Mouse (Mus musculus): ENCODE results near the gene Gtf2i. TPM values are rescaled to one million over a fixed set of nuclear protein-coding genes. Genes with fewer than 3 reads are reported as not detected.

Gene Gtf2i
- polyA plus RNA-seq, 1 experiment from 2014 or later, result 127 TPM

DNA sequence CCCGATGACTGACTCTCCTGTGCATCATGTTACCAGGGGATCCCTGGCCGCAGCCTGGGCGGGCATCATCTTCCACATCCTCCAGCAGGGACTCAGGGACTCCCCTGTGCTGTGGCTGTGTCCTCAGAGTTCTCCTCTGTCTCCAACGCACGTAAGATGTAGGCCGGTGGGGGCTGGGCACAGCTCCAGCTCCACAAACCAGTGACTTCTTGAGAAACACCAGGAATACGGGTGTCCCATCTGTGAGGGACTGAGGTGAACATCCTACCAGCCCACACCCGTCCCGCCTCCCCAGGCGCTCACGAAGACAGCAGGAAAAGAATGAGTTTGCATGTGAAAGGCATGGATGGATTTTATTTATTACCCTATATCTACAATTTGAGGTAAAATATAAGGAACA lies 77.1 kb downstream of the Gtf2i start:
- WGBS, result 92% methylated on average over 11 of the region's 11 CpGs
- peaks cover 71% of the 10 kb centered on the region for H3K36me3 ChIP-seq
- no peaks in the 10 kb centered on the region for H3K27me3 ChIP-seq (replicated peaks)
- H3K9me3 ChIP-seq, result no peaks in the 10 kb centered on the region
- no peak overlapping the region for H3K4me3 ChIP-seq
- H3K9ac ChIP-seq, result no peak overlapping the region
- H3K4me2 ChIP-seq, result no peak overlapping the region
- H3K27ac ChIP-seq (replicated peaks), result no peak overlapping the region
- H3K4me1 ChIP-seq, result peaks cover 42% of the 10 kb centered on the region
- no peak for ATAC-seq (ENCODE audit: extremely low read depth, insufficient number of reproducible peaks, low FRiP score, low TSS enrichment)

- no peak for ATAC-seq (ENCODE audit: extremely low read depth, insufficient number of reproducible peaks, low FRiP score, low TSS enrichment)
- Histone ChIP-seq H3K4me2 (no peak overlapping the region), H3K36me3 (peaks cover 64% of the 10 kb centered on the region), H3K4me3 (no peak overlapping the region), H3K27me3 (replicated peaks) (no peaks in the 10 kb centered on the region), H3K9ac (no peak overlapping the region), H3K9me3 (no peaks in the 10 kb centered on the region), H3K4me1 (peaks cover 48% of the 10 kb centered on the region), H3K27ac (replicated peaks) (0 out of 2 replicates have a peak overlapping the region, but pooled peaks have one; percentile 53)
- WGBS, result 88% methylated on average over 6 of the region's 6 CpGs
These were observed 77.8 kb downstream of the Gtf2i start for GRCm38 (mm10) chr5:134236796-134237195.

GRCm38 (mm10) chr5:134236241-134236640 lies 78.3 kb downstream of the Gtf2i start:
- no peak overlapping the region for H3K4me2 ChIP-seq
- WGBS, result 77% methylated on average over 3 of the region's 3 CpGs
- H3K27ac ChIP-seq (replicated peaks), result peak overlapping the region; percentile 53; the same call in 1 of the 2 replicates
- H3K9ac ChIP-seq, result no peak overlapping the region
- no peaks in the 10 kb centered on the region for H3K9me3 ChIP-seq
- H3K4me3 ChIP-seq, result no peak overlapping the region
- peaks cover 59% of the 10 kb centered on the region for H3K36me3 ChIP-seq
- peaks cover 48% of the 10 kb centered on the region for H3K4me1 ChIP-seq
- ATAC-seq (ENCODE audit: extremely low read depth, insufficient number of reproducible peaks, low FRiP score, low TSS enrichment), result no peak
- no peaks in the 10 kb centered on the region for H3K27me3 ChIP-seq (replicated peaks)

DNA sequence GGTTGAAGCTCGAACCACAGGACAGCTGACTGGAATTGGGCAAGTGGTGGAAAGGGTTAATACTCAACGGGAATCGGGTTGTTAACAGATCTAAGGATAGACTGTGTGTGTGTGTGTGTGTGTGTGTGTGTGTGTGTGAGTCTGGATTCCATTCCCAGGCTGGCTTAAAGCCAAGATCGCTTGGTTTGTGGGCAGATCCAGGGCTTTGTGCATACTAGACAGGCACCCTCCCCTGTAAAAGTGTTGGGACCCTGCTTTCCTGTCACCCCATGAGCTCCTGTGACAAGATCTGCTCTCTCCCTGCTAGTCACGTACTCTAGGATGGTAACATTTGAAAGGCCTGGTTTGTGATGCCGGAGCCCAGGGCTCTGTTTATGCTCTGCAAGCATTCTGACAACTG lies 79.4 kb downstream of the Gtf2i start:
- no peak overlapping the region for H3K4me2 ChIP-seq
- peaks cover 47% of the 10 kb centered on the region for H3K36me3 ChIP-seq
- H3K27ac ChIP-seq (replicated peaks), result peak overlapping the region; percentile 80
- peak overlapping the region; percentile 67 for H3K9ac ChIP-seq
- no peaks in the 10 kb centered on the region for H3K27me3 ChIP-seq (replicated peaks)
- peak; percentile 2; the same call in 1 of the 2 replicates for ATAC-seq (ENCODE audit: extremely low read depth, insufficient number of reproducible peaks, low FRiP score, low TSS enrichment)
- H3K4me1 ChIP-seq, result peaks cover 48% of the 10 kb centered on the region
- H3K4me3 ChIP-seq, result no peak overlapping the region
- H3K9me3 ChIP-seq, result no peaks in the 10 kb centered on the region
- WGBS, result 22% methylated on average over 6 of the region's 6 CpGs

DNA sequence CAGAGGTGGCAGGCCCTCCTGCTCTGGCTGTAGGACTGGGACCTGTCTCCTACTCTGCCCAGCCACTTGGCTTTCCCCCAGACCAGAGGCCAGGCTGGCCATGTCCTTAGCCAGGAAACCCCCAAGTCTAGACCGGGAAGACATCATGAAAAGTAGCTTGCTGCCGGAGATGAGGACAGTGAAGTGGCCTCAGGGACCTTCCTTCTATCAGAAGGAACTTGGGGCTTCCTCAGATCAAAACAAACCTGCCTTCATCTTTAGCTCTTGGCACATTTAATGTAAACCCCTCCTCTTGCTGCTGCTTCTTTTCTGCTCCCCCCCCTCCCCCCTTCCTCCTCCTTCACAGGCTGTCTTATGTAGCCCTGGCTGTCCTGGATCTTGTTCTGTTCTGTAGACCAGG lies 80.4 kb downstream of the Gtf2i start:
- Histone ChIP-seq H3K4me1 (peaks cover 48% of the 10 kb centered on the region), H3K27ac (replicated peaks) (peak overlapping the region; percentile 80), H3K4me2 (no peak overlapping the region), H3K9ac (peak overlapping the region; percentile 67; the same call in 1 of the 2 replicates), H3K9me3 (no peaks in the 10 kb centered on the region), H3K4me3 (no peak overlapping the region), H3K27me3 (replicated peaks) (no peaks in the 10 kb centered on the region), H3K36me3 (peaks cover 38% of the 10 kb centered on the region)
- no peak for ATAC-seq (ENCODE audit: extremely low read depth, insufficient number of reproducible peaks, low FRiP score, low TSS enrichment)
- WGBS, result 42% methylated on average over 2 of the region's 2 CpGs

DNA sequence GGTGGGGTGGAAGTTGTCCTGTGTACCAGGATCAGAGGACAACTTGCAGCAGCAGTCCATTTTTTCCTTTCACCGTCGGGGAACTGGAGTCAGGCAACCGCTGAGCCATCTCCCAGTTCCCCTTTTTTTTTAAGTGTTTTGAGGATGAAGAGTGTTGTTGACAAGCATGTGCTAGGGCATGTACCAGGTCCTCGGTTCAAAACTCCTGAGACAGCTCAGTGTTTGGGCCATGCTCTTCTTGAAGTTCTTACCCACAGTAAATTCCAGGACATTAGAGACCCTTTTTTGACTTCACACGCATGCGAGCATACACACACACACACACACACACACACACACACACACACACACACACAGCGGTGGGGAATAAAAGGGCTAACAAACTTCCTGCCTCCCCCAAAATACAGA lies 81.3 kb downstream of the Gtf2i start:
- Histone ChIP-seq H3K9ac (no peak overlapping the region), H3K27ac (replicated peaks) (peak overlapping the region; percentile 14; the same call in 1 of the 2 replicates), H3K4me1 (peaks cover 53% of the 10 kb centered on the region), H3K9me3 (no peaks in the 10 kb centered on the region), H3K4me3 (no peak overlapping the region), H3K27me3 (replicated peaks) (no peaks in the 10 kb centered on the region), H3K36me3 (peaks cover 29% of the 10 kb centered on the region), H3K4me2 (no peak overlapping the region)
- no peak for ATAC-seq (ENCODE audit: extremely low read depth, insufficient number of reproducible peaks, low FRiP score, low TSS enrichment)
- WGBS, result 50% methylated on average over 7 of the region's 7 CpGs

DNA sequence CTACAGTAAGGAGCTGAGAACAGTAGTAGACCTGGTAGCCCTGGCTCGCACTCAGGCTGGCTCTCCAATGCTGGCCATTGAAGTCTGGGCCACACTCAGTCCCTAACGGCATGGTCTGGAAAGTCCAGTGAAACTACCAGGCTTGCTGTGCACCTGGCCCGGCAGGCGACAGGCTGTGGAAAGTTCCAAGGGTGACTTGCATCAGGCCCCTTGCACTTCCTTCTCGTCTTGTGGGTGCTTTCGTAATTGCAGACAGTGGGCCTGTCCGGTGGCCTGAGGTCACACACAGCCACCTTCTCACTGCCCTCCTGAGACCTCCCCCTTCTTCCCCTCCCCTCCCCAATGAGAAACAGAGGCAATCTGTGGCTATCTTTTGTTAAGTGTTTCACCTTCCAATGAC lies 82.0 kb downstream of the Gtf2i start:
- H3K4me1 ChIP-seq, result peaks cover 59% of the 10 kb centered on the region
- ATAC-seq (ENCODE audit: extremely low read depth, insufficient number of reproducible peaks, low FRiP score, low TSS enrichment), result no peak
- H3K9me3 ChIP-seq, result no peaks in the 10 kb centered on the region
- no peak overlapping the region for H3K4me2 ChIP-seq
- peak overlapping the region; percentile 59; the same call in 1 of the 2 replicates for H3K9ac ChIP-seq
- H3K27me3 ChIP-seq (replicated peaks), result no peaks in the 10 kb centered on the region
- H3K36me3 ChIP-seq, result peaks cover 22% of the 10 kb centered on the region
- 36% methylated on average over 7 of the region's 7 CpGs for WGBS
- H3K27ac ChIP-seq (replicated peaks), result peak overlapping the region; percentile 33; the same call in 1 of the 2 replicates
- no peak overlapping the region for H3K4me3 ChIP-seq

DNA sequence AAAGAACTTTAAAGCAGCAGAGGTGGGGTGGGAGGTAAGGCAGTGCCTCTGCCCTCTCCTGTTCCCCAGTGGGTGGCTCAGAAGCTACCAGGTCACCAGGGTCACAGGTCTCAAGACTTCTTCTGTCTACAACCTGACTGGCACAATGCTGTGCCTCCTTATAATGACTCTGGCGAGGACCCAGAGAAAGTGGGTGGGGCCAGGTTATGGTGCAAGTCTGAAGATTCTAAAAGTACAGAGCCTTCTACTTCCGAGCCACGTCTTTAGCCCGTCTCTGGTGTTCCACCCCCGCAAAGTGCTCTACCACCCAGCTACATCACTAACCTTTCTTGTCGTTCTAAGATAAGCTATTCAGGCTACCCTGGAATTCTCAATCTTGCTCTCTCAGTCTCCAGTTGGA lies 82.4 kb downstream of the Gtf2i start:
- Histone ChIP-seq H3K4me2 (no peak overlapping the region), H3K9ac (peak overlapping the region; percentile 59; the same call in 1 of the 2 replicates), H3K4me3 (no peak overlapping the region), H3K4me1 (peaks cover 63% of the 10 kb centered on the region), H3K27ac (replicated peaks) (peak overlapping the region; percentile 33; the same call in 1 of the 2 replicates), H3K36me3 (peaks cover 17% of the 10 kb centered on the region), H3K9me3 (no peaks in the 10 kb centered on the region), H3K27me3 (replicated peaks) (no peaks in the 10 kb centered on the region)
- no peak for ATAC-seq (ENCODE audit: extremely low read depth, insufficient number of reproducible peaks, low FRiP score, low TSS enrichment)
- WGBS, result 43% methylated on average over 6 of the region's 6 CpGs

GRCm38 (mm10) chr5:134231376-134231775 lies 83.2 kb downstream of the Gtf2i start:
- ATAC-seq (ENCODE audit: extremely low read depth, insufficient number of reproducible peaks, low FRiP score, low TSS enrichment), result no peak
- Histone ChIP-seq H3K36me3 (peaks cover 10% of the 10 kb centered on the region), H3K27me3 (replicated peaks) (no peaks in the 10 kb centered on the region), H3K4me1 (peaks cover 67% of the 10 kb centered on the region), H3K27ac (replicated peaks) (no peak overlapping the region), H3K9me3 (no peaks in the 10 kb centered on the region), H3K9ac (no peak overlapping the region), H3K4me2 (no peak overlapping the region), H3K4me3 (no peak overlapping the region)
- 67% methylated on average over 5 of the region's 5 CpGs for WGBS

- H3K27ac ChIP-seq (replicated peaks), result peak within 1 kb of the TSS; percentile 16
- 83% methylated on average over 7 of the region's 7 CpGs for WGBS
- H3K9me3 ChIP-seq, result no peaks in the 10 kb centered on the region
- peaks cover 53% of the 10 kb centered on the region for H3K4me1 ChIP-seq
- H3K9ac ChIP-seq, result peak within 1 kb of the TSS; percentile 64; the same call in 1 of the 2 replicates
- H3K27me3 ChIP-seq (replicated peaks), result no peaks in the 10 kb centered on the region
- no peaks in the 10 kb centered on the region for H3K36me3 ChIP-seq
- H3K4me3 ChIP-seq, result no peak within 1 kb of the TSS
- H3K4me2 ChIP-seq, result no peak within 1 kb of the TSS
- ATAC-seq (ENCODE audit: extremely low read depth, insufficient number of reproducible peaks, low FRiP score, low TSS enrichment), result no peak
These were observed 85.2 kb downstream of the Gtf2i start, which contains the start of gene Ncf1 for GRCm38 (mm10) chr5:134229391-134229790. Ncf1 (minus strand) TSS chr5:134229625.

- H3K27ac ChIP-seq (replicated peaks), result peak overlapping the region; percentile 16
These were observed 86.3 kb downstream of the Gtf2i start for GRCm38 (mm10) chr5:134228249-134228638.

DNA sequence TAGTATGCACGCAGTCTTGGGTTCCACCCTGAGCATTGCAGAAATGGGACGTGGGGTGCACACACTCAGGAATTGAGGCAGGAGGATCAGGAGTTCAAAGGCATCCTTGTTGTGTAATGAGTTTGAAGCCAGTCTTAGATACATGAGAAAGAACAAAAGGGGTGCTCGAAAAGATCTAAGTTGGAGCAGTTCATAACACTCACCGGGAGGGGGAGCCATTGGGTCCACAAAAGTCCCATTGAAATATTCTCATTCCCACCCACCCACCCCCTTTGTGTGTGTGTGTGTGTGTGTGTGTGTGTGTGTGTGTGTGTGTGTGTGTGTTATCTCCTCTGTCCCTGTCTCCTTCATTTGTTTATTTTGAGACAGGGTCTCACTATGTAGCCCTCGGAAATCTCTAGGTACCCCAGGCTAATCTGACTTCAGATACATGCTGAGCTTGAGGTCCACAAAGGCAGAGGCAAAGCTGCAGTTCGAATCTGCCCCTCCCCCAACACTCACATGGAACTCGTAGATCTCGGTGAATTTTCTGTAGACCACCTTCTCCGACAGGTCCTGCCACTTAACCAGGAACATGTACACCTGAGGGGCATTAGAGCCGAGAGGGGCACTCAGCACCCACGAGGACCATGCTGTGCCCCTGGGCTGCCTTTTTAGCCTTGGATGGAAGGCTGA lies 86.8 kb downstream of the Gtf2i start:
- H3K4me3 ChIP-seq, result no peak overlapping the region
- peak overlapping the region; percentile 64 for H3K9ac ChIP-seq
- peaks cover 7% of the 10 kb centered on the region for H3K27me3 ChIP-seq (replicated peaks)
- WGBS, result 32% methylated on average over 11 of the region's 11 CpGs
- H3K36me3 ChIP-seq, result no peaks in the 10 kb centered on the region
- peaks cover 37% of the 10 kb centered on the region for H3K4me1 ChIP-seq
- peak overlapping the region; percentile 16 for H3K27ac ChIP-seq (replicated peaks)
- no peaks in the 10 kb centered on the region for H3K9me3 ChIP-seq
- ATAC-seq (ENCODE audit: extremely low read depth, insufficient number of reproducible peaks, low FRiP score, low TSS enrichment), result no peak
- peak overlapping the region; percentile 26; the same call in 1 of the 2 replicates for H3K4me2 ChIP-seq

More at GRCm38 (mm10) chr5:134228249-134228638, 86.3 kb downstream of the Gtf2i start:
- peaks cover 42% of the 10 kb centered on the region for H3K4me1 ChIP-seq
- no peaks in the 10 kb centered on the region for H3K9me3 ChIP-seq
- peak overlapping the region; percentile 64 for H3K9ac ChIP-seq
- H3K27me3 ChIP-seq (replicated peaks), result peaks cover 2% of the 10 kb centered on the region
- H3K36me3 ChIP-seq, result no peaks in the 10 kb centered on the region
- ATAC-seq (ENCODE audit: extremely low read depth, insufficient number of reproducible peaks, low FRiP score, low TSS enrichment), result no peak
- H3K4me2 ChIP-seq, result peak overlapping the region; percentile 26; the same call in 1 of the 2 replicates
- H3K4me3 ChIP-seq, result no peak overlapping the region
- WGBS, result 51% methylated on average over 6 of the region's 6 CpGs

Data from heart, embryonic 13.5 days (tissue).